Comparison of ENCODE assay signal across 9 mouse cellular contexts in the genomic region with DNA sequence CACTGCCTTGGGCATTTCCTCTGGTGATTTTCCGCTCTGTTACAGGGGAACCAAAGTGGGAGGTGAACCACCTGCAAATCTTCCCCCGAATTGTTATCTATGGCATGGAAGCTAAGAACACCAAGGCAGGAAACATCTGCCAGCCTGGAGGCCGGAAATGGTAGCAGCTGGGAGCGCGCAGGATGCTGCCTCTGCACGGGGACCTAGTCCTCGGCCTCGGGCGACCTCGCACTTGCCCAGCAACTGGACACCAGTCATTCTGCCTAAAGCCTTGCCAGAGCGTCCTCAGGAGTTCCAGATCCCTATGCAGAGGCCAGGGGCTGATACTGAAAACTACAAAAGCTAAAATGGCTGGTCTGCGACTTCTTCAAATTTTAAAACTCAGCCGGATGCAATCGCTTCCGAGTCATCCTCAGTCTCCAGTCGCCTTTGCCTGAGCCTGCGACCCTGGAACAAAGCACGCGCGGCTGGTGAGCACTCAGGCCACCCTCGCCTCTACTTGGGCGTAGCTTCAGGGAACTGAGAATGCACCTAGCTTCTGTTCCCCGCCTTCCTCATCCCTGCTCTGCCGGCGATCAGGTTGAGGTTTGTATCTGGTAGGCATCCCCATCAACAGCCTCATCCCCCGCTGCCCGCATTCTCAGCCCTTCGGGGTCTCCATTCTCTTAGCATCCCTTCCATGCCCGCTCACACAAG. TPM values are rescaled to one million over a fixed set of nuclear protein-coding genes. Genes with fewer than 3 reads are reported as not detected.
DNase-seq lines count a peak whose midpoint lies in the region; TF ChIP-seq lines count a peak whose summit lies in the region.
"Had no signal": no experiment of that assay in that cellular context is flagged by ENCODE, and none has a peak within 500 bp of the region (broad histone marks: within the 10 kb centered on the region; RNA-seq: fewer than 3 reads in every experiment).

No protein-coding gene starts in this region.

- H3K27me3 ChIP-seq in embryonic facial prominence, embryonic 10.5 days (replicated peaks; ENCODE audit: low read depth, poor library complexity, severe bottlenecking) = peaks cover 56% of the 10 kb centered on the region

- no peaks in the 10 kb centered on the region for H3K9me3 ChIP-seq in ES-E14 (ENCODE audit: control insufficient read depth, insufficient read depth, low read depth, low read length)
- H3K9me3 ChIP-seq in embryonic facial prominence, embryonic 10.5 days = no peaks in the 10 kb centered on the region

- 0 out of 4 replicates have a peak, but pooled peaks cover 0 to 2% of the 10 kb centered on the region in 2 experiments for H3K4me1 ChIP-seq in ES-E14 (ENCODE audit: control insufficient read depth in 2 of 2, insufficient read depth in 2 of 2, low read length in 2 of 2, poor library complexity in 1 of 2)
- peaks cover 23% of the 10 kb centered on the region for H3K4me1 ChIP-seq in embryonic facial prominence, embryonic 10.5 days

- in situ Hi-C loops in ES-E14 (cut with MboI; ENCODE audit: low sequenced_read_pairs in 2 of 2, unreplicated experiment in 2 of 2) = no loop called here

- H3K4me3 ChIP-seq in ES-E14 (ENCODE audit: insufficient read depth in 1 of 2, low read depth in 1 of 2, low read length in 2 of 2, poor library complexity in 1 of 2, severe bottlenecking in 1 of 2) = peak overlapping the region; percentile 34 to 52; a peak in 2 of 4 replicates
- peak overlapping the region; percentile 64 for H3K4me3 ChIP-seq in embryonic facial prominence, embryonic 10.5 days

- 2% methylated on average over 29 of the region's 29 CpGs for WGBS in embryonic facial prominence, embryonic 10.5 days

- intact Hi-C loops in left cerebral cortex, postnatal 25 days (cut with DNase I) = loop anchor here (5.0 to 10.0 kb wide), 8 partner anchors 73 to 946 kb away; a partner anchor contains a TSS

- H3K27ac ChIP-seq in ES-E14 (ENCODE audit: insufficient read depth, low read depth, low read length, poor library complexity, severe bottlenecking) = no peak overlapping the region
- peak overlapping the region; percentile 30; the same call in 1 of the 2 replicates for H3K27ac ChIP-seq in embryonic facial prominence, embryonic 10.5 days (replicated peaks)

- H3K36me3 ChIP-seq in ES-E14 (ENCODE audit: control insufficient read depth, insufficient read depth, low read length, poor library complexity, severe bottlenecking) = no peaks in the 10 kb centered on the region
- H3K36me3 ChIP-seq in embryonic facial prominence, embryonic 10.5 days (replicated peaks) = no peaks in the 10 kb centered on the region

- peak; percentile 4 for DNase-seq in adrenal gland, adult 2 months
- DNase-seq in adrenal gland, postnatal 36 days = no peak
- DNase-seq in ES-E14 (ENCODE audit: low read depth, low spot score) = no peak
- peak; percentile 60 for DNase-seq in embryonic facial prominence, embryonic 10.5 days (ENCODE audit: low spot score)
- DNase-seq in heart, postnatal 4 days = peak; percentile 6
- peak; percentile 52 to 74 for DNase-seq in left cerebral cortex, postnatal 25 days (ENCODE audit: low spot score in 2 of 2)
- peak; percentile 61 for DNase-seq in neural tube, embryonic 10.5 days (ENCODE audit: extremely low spot score, low spot score)
- DNase-seq in thymus, postnatal 36 days = peak; percentile 38 to 54

- no peak overlapping the region for H3K9ac ChIP-seq in ES-E14 (ENCODE audit: insufficient read depth, low read depth, low read length, poor library complexity, severe bottlenecking)

TF ChIP-seq in ES-E14, 5 proteins besides CTCF, POLR2A, EP300 and RAD21:
- TF ChIP-seq HCFC1 (IDR thresholded peaks at IDR 0.05; ENCODE audit: borderline replicate concordance, insufficient read depth, low read length) (no peak), MAFK (IDR thresholded peaks at IDR 0.05; ENCODE audit: insufficient read depth, low read depth, low read length) (no peak), CHD2 (IDR thresholded peaks at IDR 0.05; ENCODE audit: low read depth, low read length) (no peak), ZNF384 (IDR thresholded peaks at IDR 0.05; ENCODE audit: low read depth, low read length) (no peak), ZC3H11A (IDR thresholded peaks at IDR 0.05; ENCODE audit: borderline replicate concordance, low read depth, low read length) (no peak)

RNA-seq across cellular contexts. Expression of a gene that starts 2.2 kb away (rescaled TPM):
- total RNA-seq in adrenal gland, adult 2 months (2021) = 10 to 100 TPM in 1 of 2 experiments, 1 to 10 TPM in 1; 7.8 to 10.9 TPM
- polyA plus RNA-seq in adrenal gland, adult 2 months (2012; rRNA removed) = 0.58 and 0.74 TPM in 2 replicates
- total RNA-seq in adrenal gland, postnatal 36 days (2021) = 1 to 10 TPM; 6.9 to 9.3 TPM
- not detected in 2 replicates for total RNA-seq in ES-E14 (2012; rRNA removed)
- 1.4 and 1.7 TPM in 2 replicates for polyA plus RNA-seq in embryonic facial prominence, embryonic 10.5 days (2016; fragmentation: Nextera tagmentation; extraction: Ambion mirVana)
- total RNA-seq in heart, postnatal 4 days (2021) = under 1 TPM; 0.09 to 0.17 TPM
- total RNA-seq in left cerebral cortex, postnatal 25 days (2021) = 100 to 1,000 TPM; 508 to 515 TPM
- polyA plus RNA-seq: C2C12 had no signal

Comparison
In these comparisons a context has a peak if more than half of its experiments do, and no peak if none do; other contexts are left out.
1. DNase-seq: peak in adrenal gland, adult 2 months (single experiment), embryonic facial prominence, embryonic 10.5 days (single experiment), heart, postnatal 4 days (single experiment), left cerebral cortex, postnatal 25 days (2 of 2), neural tube, embryonic 10.5 days (single experiment) and thymus, postnatal 36 days (2 of 2); none in adrenal gland, postnatal 36 days (0 of 2) and ES-E14 (single experiment).
2. RNA of a gene that starts 2.2 kb away (total RNA-seq): 508 to 515 TPM in left cerebral cortex, postnatal 25 days; 7.8 to 10.9 TPM in adrenal gland, adult 2 months, 6.9 to 9.3 TPM in adrenal gland, postnatal 36 days, 0.09 to 0.17 TPM in heart, postnatal 4 days and not detected in ES-E14; every median in the first group is over 10 times any median in the second.